Mouse (Mus musculus) heart, adult 2 months (tissue): ENCODE data around the gene Casp9. TPM values are rescaled to one million over a fixed set of nuclear protein-coding genes. Genes with fewer than 3 reads are reported as not detected.

ENCODE experiments used
- DNase-seq, 2 experiments: peaks; one replicate each; pipeline ENCODE4 v3.0.0; 2021
- H3K27ac ChIP-seq: fragments of 200-600 bp; 2 replicates; pipeline ENCODE4 v1.8.1; 2022
- H3K27me3 ChIP-seq: fragments of 200-500 bp; 2 replicates; pipeline ENCODE4 v1.6.1; 2012; ENCODE audit warnings: mild to moderate bottlenecking, low read length, inconsistent platforms, mixed read lengths; ENCODE audit not compliant: control insufficient read depth, insufficient read depth
- H3K36me3 ChIP-seq: fragments of 200-500 bp; 2 replicates; pipeline ENCODE4 v1.6.1; 2012; ENCODE audit warnings: low read length, inconsistent platforms; ENCODE audit not compliant: control insufficient read depth, insufficient read depth
- H3K4me1 ChIP-seq: fragments of 200-500 bp; 2 replicates; pipeline ENCODE4 v1.6.1; 2011; ENCODE audit warnings: low read length; ENCODE audit not compliant: control insufficient read depth, insufficient read depth
- H3K4me3 ChIP-seq: fragments of 200-600 bp; 2 replicates; pipeline ENCODE4 v1.8.1; 2022
- H3K79me2 ChIP-seq: fragments of 200-500 bp; replicated peaks from 2 replicates; pipeline ENCODE4 v1.6.1; 2012; ENCODE audit warnings: mild to moderate bottlenecking, inconsistent platforms, low read length, moderate library complexity, mixed read lengths; ENCODE audit not compliant: control insufficient read depth, insufficient read depth
- H3K9ac ChIP-seq: fragments of 200-500 bp; 2 replicates; pipeline ENCODE4 v1.6.1; 2012; ENCODE audit warnings: low read depth, mild to moderate bottlenecking, control low read depth, inconsistent platforms, low read length, mixed read lengths
- CTCF ChIP-seq: fragments of 200-600 bp; IDR thresholded peaks from 2 replicates; pipeline ENCODE4 v1.8.1; 2022; ENCODE audit warnings: antibody characterized with exemption, mild to moderate bottlenecking, moderate library complexity
- EP300 ChIP-seq: fragments of 200-500 bp; IDR thresholded peaks from 2 replicates; pipeline ENCODE4 v1.6.1; 2011; ENCODE audit warnings: low read depth, low read length, control low read depth; ENCODE audit not compliant: insufficient read depth
- POLR2A ChIP-seq: fragments of 200-500 bp; IDR thresholded peaks from 2 replicates; pipeline ENCODE4 v1.6.1; 2011; ENCODE audit warnings: mild to moderate bottlenecking, low read depth, low read length, control low read depth; ENCODE audit not compliant: insufficient read depth
- WGBS: fragments of 180-500 bp; shearing (Covaris S2); methylation state at CpG from one replicate; pipeline ENCODE4 v1.1.7; 2018; 5-methylcytosine and 5-hydroxymethylcytosine counted together
- intact Hi-C: fragments of 180-260 bp; cut with DNase I; formaldehyde crosslinking; loops from one replicate; pipeline ENCODE4 v1.15.1; 2025
- polyA plus RNA-seq: library from polyadenylated mRNA; depleted of rRNA; stranded (reverse); fragments of >200 nt; gene quantifications from 2 replicates; pipeline ENCODE4 v1.2.3, GENCODE M21; 2012
- total RNA-seq, 2 experiments: library from RNA; stranded (reverse); gene quantifications; 2 replicates each; pipeline ENCODE4 v1.2.3; 2021

Gene Casp9
- total and polyA plus RNA-seq, 3 experiments, result 7.5 to 10.0 (median 8.1) TPM

DNA sequence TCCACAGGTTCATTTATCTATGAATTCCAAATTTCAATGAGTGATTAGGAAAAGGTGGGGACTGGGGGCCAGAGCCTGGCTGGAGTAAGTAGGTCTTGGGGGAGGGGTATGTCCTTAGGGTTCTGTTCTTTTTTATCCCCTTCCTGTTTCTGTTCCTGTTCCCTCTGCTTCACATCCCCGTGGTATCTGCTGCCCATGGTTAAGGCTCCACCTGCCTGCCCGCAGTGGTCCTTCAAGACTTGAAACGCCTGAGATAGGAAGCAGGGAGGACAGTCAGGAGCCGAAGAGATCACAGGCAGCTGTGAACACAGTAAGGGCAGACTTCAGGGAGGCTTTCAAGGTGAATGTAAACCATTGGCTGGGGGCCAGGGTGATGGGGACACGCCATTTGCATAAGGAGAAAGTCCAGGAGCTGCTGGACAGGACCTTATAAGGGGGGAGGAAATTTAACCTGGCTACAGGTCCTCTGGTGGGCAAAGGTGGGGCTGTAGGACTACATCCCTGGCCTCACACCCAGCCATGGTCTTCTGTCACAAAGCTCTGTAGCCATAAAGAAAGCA is 41.2 kb downstream of the Casp9 start:
- no peaks in the 10 kb centered on the region for H3K4me1 ChIP-seq
- intact Hi-C loops, result no loop called here
- H3K79me2 ChIP-seq, result no peaks in the 10 kb centered on the region
- H3K27me3 ChIP-seq, result no peaks in the 10 kb centered on the region
- no peaks in the 10 kb centered on the region for H3K36me3 ChIP-seq
- no peak overlapping the region for H3K4me3 ChIP-seq
- TF ChIP-seq EP300, result no peak
- no peak for DNase-seq
- WGBS, result 47% methylated on average over 5 of the region's 5 CpGs
- no peak overlapping the region for H3K27ac ChIP-seq
- H3K9ac ChIP-seq, result no peak overlapping the region

DNA sequence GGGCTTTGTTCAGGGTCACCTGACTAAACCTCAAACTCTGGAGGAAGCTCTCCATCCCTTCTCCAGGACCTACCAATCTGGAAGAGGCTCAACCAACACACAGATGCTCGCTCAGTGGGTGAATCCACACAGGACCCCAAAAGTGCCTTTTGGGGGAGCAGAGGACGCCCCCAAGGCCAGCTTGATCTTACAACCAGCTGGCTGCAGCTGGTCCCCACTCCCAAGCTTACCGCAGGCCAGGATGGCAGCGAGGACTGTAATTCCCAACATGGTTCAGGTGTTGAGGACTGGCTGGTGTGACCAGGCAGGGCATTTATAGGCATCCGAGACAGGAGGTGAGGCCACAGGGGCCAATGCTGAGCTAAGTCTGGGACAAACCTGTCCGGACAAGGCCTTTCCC is 52.6 kb downstream of the Casp9 start, which contains the start of gene Ctrc:
Ctrc (minus strand) TSS at position 361 of the 400 bp plus-strand sequence.
- no peak within 1 kb of the TSS for H3K4me3 ChIP-seq
- H3K27me3 ChIP-seq, result no peaks in the 10 kb centered on the region
- no peaks in the 10 kb centered on the region for H3K79me2 ChIP-seq
- H3K36me3 ChIP-seq, result no peaks in the 10 kb centered on the region
- H3K9ac ChIP-seq, result no peak within 1 kb of the TSS
- no peaks in the 10 kb centered on the region for H3K4me1 ChIP-seq
- TF ChIP-seq EP300 (no peak), POLR2A (no peak), CTCF (no peak)
- no peak within 1 kb of the TSS for H3K27ac ChIP-seq
- WGBS, result 83% methylated on average over 6 of the region's 6 CpGs
- no peak for DNase-seq
- intact Hi-C loops, result no loop called here

DNA sequence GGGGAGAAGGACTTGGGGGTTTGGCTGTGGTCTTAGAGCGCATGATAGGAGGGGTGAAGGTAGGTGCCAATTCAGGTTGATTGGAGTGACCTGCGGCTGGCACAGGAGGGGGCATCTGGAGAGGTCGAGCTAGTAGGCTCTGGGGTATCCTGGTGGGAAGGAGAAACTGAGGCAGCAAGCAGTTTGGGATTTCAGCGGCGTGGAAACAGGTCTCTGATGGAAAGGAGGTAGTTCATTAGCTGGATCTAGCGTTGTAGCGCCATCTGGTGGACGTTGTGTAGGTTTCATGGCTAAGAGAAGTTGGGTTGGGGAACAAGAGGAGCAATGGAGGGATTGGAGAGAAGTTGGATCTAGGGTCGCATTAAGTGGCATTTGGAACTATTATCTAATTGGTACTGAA is 60.0 kb downstream of the Casp9 start:
- no peak overlapping the region for H3K27ac ChIP-seq
- no peaks in the 10 kb centered on the region for H3K79me2 ChIP-seq
- H3K4me1 ChIP-seq, result peaks cover 1% of the 10 kb centered on the region; the same call in 1 of the 2 replicates
- peak; percentile 81 for TF ChIP-seq CTCF
- no peak for TF ChIP-seq POLR2A
- TF ChIP-seq EP300, result 0 out of 2 replicates have a peak, but pooled peaks have one; percentile 34
- no peak overlapping the region for H3K9ac ChIP-seq
- no peaks in the 10 kb centered on the region for H3K27me3 ChIP-seq
- H3K36me3 ChIP-seq, result no peaks in the 10 kb centered on the region
- 67% methylated on average over 9 of the region's 9 CpGs for WGBS
- DNase-seq, result no peak
- H3K4me3 ChIP-seq, result no peak overlapping the region
- intact Hi-C loops, result loop anchor here (1.0 kb wide), 2 partner anchors 43 to 235 kb away; partner anchors contain the start of gene Tmem82

DNA sequence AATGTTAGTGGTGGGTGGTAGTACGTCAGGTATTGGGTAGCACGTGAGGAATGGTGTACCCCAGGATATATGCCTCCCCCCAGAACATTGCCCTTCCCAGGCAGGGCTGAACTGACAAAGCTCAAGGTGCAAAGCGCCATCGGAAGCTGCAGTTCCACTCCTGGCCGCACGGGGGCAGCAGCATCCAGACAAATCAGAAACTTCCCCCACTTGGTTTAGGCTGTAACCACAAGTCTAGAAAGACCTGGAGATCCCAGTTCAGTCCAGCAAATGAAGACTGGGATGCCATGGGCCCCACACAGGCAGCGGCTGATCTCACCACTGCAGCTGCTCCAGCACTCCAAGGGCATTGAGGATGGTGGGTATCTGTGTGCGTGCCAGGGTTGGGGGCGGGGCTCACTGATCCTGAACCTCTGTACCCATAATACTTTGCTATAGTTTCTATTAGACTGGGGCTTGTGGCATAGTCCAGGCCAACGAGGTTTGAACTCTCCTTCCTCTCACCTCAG is 64.1 kb downstream of the Casp9 start:
- peak; percentile 78 to 89 for DNase-seq
- no peak overlapping the region for H3K9ac ChIP-seq

DNA sequence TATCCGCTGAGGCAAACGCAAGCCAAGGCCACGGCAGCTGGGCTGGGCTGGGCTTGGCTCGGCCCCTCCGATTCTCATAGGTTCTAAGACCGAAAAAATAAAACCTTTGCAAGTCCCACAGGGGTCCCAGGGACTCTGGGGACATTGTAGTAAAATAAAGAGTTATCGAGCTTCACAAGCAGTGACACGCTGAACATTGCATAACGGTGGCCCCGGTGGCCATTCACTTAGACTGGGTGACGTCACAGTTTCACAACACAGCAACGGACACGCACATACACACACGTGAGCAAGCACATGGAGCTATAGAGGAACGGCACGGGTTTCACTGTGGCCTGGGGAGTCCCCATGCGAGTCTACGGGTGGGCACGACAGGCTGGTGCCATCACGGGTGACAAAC is 65.1 kb downstream of the Casp9 start:
- TF ChIP-seq CTCF (no peak), EP300 (peak; percentile 57; the same call in 1 of the 2 replicates)
- Histone ChIP-seq H3K27me3 (no peaks in the 10 kb centered on the region), H3K79me2 (no peaks in the 10 kb centered on the region), H3K4me3 (no peak overlapping the region), H3K4me1 (peaks cover 6% of the 10 kb centered on the region), H3K9ac (no peak overlapping the region), H3K27ac (no peak overlapping the region), H3K36me3 (no peaks in the 10 kb centered on the region)
- DNase-seq, result no peak
- intact Hi-C loops, result loop anchor here (5.0 kb wide), 1 partner anchor 471 kb away; no protein-coding TSS in a partner anchor
- WGBS, result 67% methylated on average over 20 of the region's 20 CpGs

More for the DNA sequence above, 64.1 kb downstream of the Casp9 start:
- Histone ChIP-seq H3K4me1 (peaks cover 2% of the 10 kb centered on the region; the same call in 1 of the 2 replicates), H3K79me2 (no peaks in the 10 kb centered on the region), H3K27me3 (no peaks in the 10 kb centered on the region), H3K36me3 (no peaks in the 10 kb centered on the region), H3K4me3 (no peak overlapping the region), H3K27ac (no peak overlapping the region; the same call in 1 of the 2 replicates)
- TF ChIP-seq CTCF (peak; percentile 99), EP300 (peak; percentile 94), POLR2A (no peak)
- 16% methylated on average over 10 of the region's 10 CpGs for WGBS
- intact Hi-C loops, result loop anchor here (1.0 to 5.0 kb wide), 2 partner anchors 101 to 470 kb away; no protein-coding TSS in a partner anchor

DNA sequence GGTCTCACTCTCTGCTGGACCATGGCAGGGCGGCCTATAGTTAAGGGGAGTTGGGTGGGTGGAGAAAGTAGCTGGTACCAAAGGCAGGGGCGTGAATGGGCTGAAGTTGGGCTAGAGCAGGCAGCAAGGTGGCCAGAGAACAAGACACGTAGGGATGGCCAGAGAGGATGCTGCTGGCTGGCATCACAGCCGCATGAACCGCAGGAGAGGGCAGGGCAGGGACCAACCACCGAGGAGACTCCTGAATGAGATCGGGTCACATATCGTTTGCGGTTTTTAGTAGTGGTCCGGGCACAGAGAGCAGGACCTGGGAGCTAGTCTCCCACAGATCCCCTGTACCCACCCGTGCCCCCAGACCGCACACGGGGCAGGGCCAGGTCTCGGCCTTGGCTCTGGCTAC is 65.9 kb downstream of the Casp9 start:
- H3K4me3 ChIP-seq, result no peak overlapping the region
- H3K36me3 ChIP-seq, result no peaks in the 10 kb centered on the region
- H3K9ac ChIP-seq, result no peak overlapping the region
- WGBS, result 95% methylated on average over 14 of the region's 14 CpGs
- no peaks in the 10 kb centered on the region for H3K79me2 ChIP-seq
- TF ChIP-seq POLR2A (no peak), EP300 (no peak)
- intact Hi-C loops, result loop anchor here (5.0 kb wide), 1 partner anchor 472 kb away; no protein-coding TSS in a partner anchor
- no peak overlapping the region for H3K27ac ChIP-seq
- no peaks in the 10 kb centered on the region for H3K27me3 ChIP-seq
- peaks cover 6% of the 10 kb centered on the region for H3K4me1 ChIP-seq
- DNase-seq, result no peak
